Mouse (Mus musculus) heart, embryonic 14.5 days (tissue): ENCODE measurements around the gene Nrxn3. TPM values are rescaled to one million over a fixed set of nuclear protein-coding genes. Genes with fewer than 3 reads are reported as not detected.

Source experiments
- ATAC-seq: fragments of 200-750 bp; cut with Nextera tagmentation; 2 replicates; pipeline ENCODE4 v1.8.0; 2017; ENCODE audit warnings: low read depth, moderate TSS enrichment; ENCODE audit not compliant: insufficient number of reproducible peaks, insufficient read depth, low FRiP score
- H3K27ac ChIP-seq, 2 experiments: fragments of 200-500 bp in 1 of 2; fragments of 300-500 bp in 1 of 2; sonication (generic) in 1 of 2; replicated peaks in 1 of 2; 2 replicates each; pipeline ENCODE4 v1.5.1; 2012 to 2014; ENCODE audit warnings: low read depth in 2 of 2, low read length in 2 of 2, control low read depth in 1 of 2, mild to moderate bottlenecking in 1 of 2, mixed read lengths in 1 of 2; ENCODE audit not compliant: control insufficient read depth in 1 of 2, insufficient read depth in 1 of 2
- H3K27me3 ChIP-seq: fragments of 300-500 bp; sonication (generic); 2 replicates; pipeline ENCODE4 v1.6.1; 2014; ENCODE audit warnings: mild to moderate bottlenecking, low read length, control low read depth; ENCODE audit not compliant: control insufficient read depth, insufficient read depth
- H3K36me3 ChIP-seq: fragments of 300-500 bp; sonication (generic); 2 replicates; pipeline ENCODE4 v1.6.1; 2014; ENCODE audit warnings: mild to moderate bottlenecking, control low read depth, low read length, mixed read lengths; ENCODE audit not compliant: control insufficient read depth, insufficient read depth
- H3K4me1 ChIP-seq, 2 experiments: fragments of 200-500 bp in 1 of 2; fragments of 300-500 bp in 1 of 2; sonication (generic) in 1 of 2; 2 replicates each; pipeline ENCODE4 v1.6.1; 2012 to 2014; ENCODE audit warnings: low read length in 2 of 2, control low read depth in 1 of 2, mixed read lengths in 1 of 2; ENCODE audit not compliant: control insufficient read depth in 2 of 2, insufficient read depth in 2 of 2
- H3K4me2 ChIP-seq: fragments of 300-500 bp; sonication (generic); 2 replicates; pipeline ENCODE4 v1.6.1; 2014; ENCODE audit warnings: mild to moderate bottlenecking, low read length
- H3K4me3 ChIP-seq, 2 experiments: fragments of 200-500 bp in 1 of 2; fragments of 300-500 bp in 1 of 2; sonication (generic) in 1 of 2; 2 replicates each; pipeline ENCODE4 v1.5.1; 2012 to 2014; ENCODE audit warnings: low read length in 2 of 2, mild to moderate bottlenecking in 2 of 2, control low read depth in 1 of 2, low read depth in 1 of 2, moderate library complexity in 1 of 2; ENCODE audit not compliant: control insufficient read depth in 1 of 2, insufficient read depth in 1 of 2
- H3K9ac ChIP-seq: fragments of 300-500 bp; sonication (generic); 2 replicates; pipeline ENCODE4 v1.6.1; 2014; ENCODE audit warnings: mild to moderate bottlenecking, low read length
- H3K9me3 ChIP-seq: fragments of 300-500 bp; sonication (generic); 2 replicates; pipeline ENCODE4 v1.6.1; 2016; ENCODE audit warnings: low read length, control low read depth; ENCODE audit not compliant: control insufficient read depth
- WGBS: fragments of 180-500 bp; shearing (Covaris S2); extraction: QIAGEN DNeasy Blood & Tissue Kit; methylation state at CpG from one replicate; pipeline ENCODE4 v1.1.7; 2014; 5-methylcytosine and 5-hydroxymethylcytosine counted together
- polyA plus RNA-seq: library from polyadenylated mRNA; unstranded; fragments of >200 nt; fragmentation: Nextera tagmentation; extraction: Ambion mirVana; gene quantifications from 2 replicates; pipeline ENCODE4 v1.2.1, GENCODE M21; 2014

The Nrxn3 gene
- polyA plus RNA-seq, 1 experiment from 2014 or later = 1.7 TPM

- Histone ChIP-seq H3K27ac (no peak overlapping the region), H3K36me3 (no peaks in the 10 kb centered on the region), H3K9ac (no peak overlapping the region)
Observed at GRCm38 (mm10) chr12:88868288-88868687, 145.6 kb downstream of the Nrxn3 start.

DNA sequence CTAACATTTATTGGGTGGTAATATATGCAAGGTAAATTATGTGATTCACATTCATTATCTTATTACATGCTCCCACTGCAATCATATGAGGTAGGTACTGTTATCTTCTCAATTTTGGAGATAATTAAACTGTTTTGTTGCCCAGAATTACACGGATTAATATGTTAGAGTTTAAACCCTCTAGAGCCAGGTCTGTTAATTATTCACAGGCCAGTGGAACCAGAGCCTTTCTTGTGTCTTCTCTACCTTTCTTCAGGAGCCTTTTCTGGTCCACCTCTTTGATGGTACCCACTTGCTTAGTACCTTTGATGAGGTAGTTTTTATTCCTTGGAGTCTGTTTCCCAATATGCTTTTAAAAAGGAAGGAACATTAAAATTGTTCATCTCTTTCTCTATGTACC, 174.7 kb downstream of the Nrxn3 start:
- Histone ChIP-seq H3K9me3 (no peaks in the 10 kb centered on the region), H3K36me3 (no peaks in the 10 kb centered on the region), H3K9ac (no peak overlapping the region), H3K4me2 (no peak overlapping the region), H3K4me3 (no peak overlapping the region), H3K4me1 (no peaks in the 10 kb centered on the region), H3K27me3 (no peaks in the 10 kb centered on the region), H3K27ac (no peak overlapping the region)
- 57% methylated on average over 1 of the region's 1 CpGs for WGBS
- ATAC-seq = no peak

More at GRCm38 (mm10) chr12:88868288-88868687, 145.6 kb downstream of the Nrxn3 start:
- Histone ChIP-seq H3K4me2 (no peak overlapping the region), H3K4me1 (no peaks in the 10 kb centered on the region), H3K27me3 (no peaks in the 10 kb centered on the region), H3K9me3 (no peaks in the 10 kb centered on the region), H3K4me3 (no peak overlapping the region)
- no peak for ATAC-seq

- no peaks in the 10 kb centered on the region for H3K36me3 ChIP-seq
- no peaks in the 10 kb centered on the region for H3K4me1 ChIP-seq
- WGBS = 52% methylated on average over 7 of the region's 7 CpGs
- no peaks in the 10 kb centered on the region for H3K9me3 ChIP-seq
- H3K27ac ChIP-seq = no peak overlapping the region
- H3K27me3 ChIP-seq = no peaks in the 10 kb centered on the region
- H3K4me3 ChIP-seq = no peak overlapping the region
- no peak for ATAC-seq
- no peak overlapping the region for H3K9ac ChIP-seq
- H3K4me2 ChIP-seq = no peak overlapping the region
Observed at GRCm38 (mm10) chr12:88900014-88900727, 177.5 kb downstream of the Nrxn3 start.

GRCm38 (mm10) chr12:88900728-88901080, 178.0 kb downstream of the Nrxn3 start:
- WGBS = 21% methylated on average over 1 of the region's 1 CpGs
- H3K4me2 ChIP-seq = no peak overlapping the region
- no peaks in the 10 kb centered on the region for H3K36me3 ChIP-seq
- no peaks in the 10 kb centered on the region for H3K9me3 ChIP-seq
- no peak overlapping the region for H3K27ac ChIP-seq
- no peak overlapping the region for H3K4me3 ChIP-seq
- ATAC-seq = no peak
- H3K4me1 ChIP-seq = no peaks in the 10 kb centered on the region
- no peak overlapping the region for H3K9ac ChIP-seq
- no peaks in the 10 kb centered on the region for H3K27me3 ChIP-seq

DNA sequence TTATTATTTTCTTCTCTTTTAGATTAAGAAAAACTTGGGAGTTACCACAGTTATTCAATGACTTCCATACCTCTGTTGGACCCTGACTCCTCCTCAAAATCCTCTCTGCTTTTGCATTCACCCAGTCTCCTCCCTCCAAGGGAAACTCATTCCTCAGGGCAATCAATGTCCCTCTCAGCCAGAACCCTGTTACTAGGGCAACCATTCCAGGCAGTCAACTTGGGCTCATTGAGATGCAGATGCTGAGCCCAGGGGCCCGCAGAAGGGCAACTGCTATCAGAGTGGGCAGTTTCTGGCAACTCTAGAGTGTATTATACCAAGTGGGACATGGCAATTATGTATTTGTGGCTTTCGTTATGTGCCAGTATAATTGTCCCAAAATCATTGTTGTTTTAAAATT, 188.1 kb downstream of the Nrxn3 start:
- Histone ChIP-seq H3K9ac (no peak overlapping the region), H3K4me3 (no peak overlapping the region), H3K27ac (no peak overlapping the region), H3K4me1 (no peaks in the 10 kb centered on the region), H3K36me3 (no peaks in the 10 kb centered on the region), H3K27me3 (no peaks in the 10 kb centered on the region), H3K4me2 (no peak overlapping the region), H3K9me3 (no peaks in the 10 kb centered on the region)
- WGBS = 47% methylated on average over 2 of the region's 2 CpGs
- no peak for ATAC-seq

DNA sequence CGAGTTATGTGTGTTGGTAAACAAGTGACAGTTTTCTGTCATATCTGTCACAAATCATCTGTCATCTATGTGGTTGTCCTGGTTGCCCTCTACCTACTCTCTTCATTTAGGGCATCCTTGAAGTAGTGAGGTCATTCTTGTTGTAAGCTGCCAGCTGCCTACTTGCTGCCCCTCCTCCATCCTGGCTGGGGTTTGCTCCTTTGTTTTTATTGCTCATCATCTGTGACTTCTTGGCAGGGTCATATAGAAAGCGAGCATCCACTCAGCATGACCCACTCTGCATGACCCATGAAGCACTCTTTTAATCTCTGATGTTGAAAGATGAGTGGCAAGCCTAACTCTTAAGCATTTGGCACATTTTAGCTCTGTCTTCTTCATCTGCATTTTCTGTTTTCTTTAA, 194.1 kb downstream of the Nrxn3 start:
- H3K9ac ChIP-seq = no peak overlapping the region
- ATAC-seq = no peak

GRCm38 (mm10) chr12:88924896-88925295, 202.2 kb downstream of the Nrxn3 start:
- H3K9ac ChIP-seq = no peak overlapping the region
- ATAC-seq = no peak
- H3K27me3 ChIP-seq = no peaks in the 10 kb centered on the region
- H3K4me1 ChIP-seq = no peaks in the 10 kb centered on the region
- no peaks in the 10 kb centered on the region for H3K36me3 ChIP-seq
- no peaks in the 10 kb centered on the region for H3K9me3 ChIP-seq
- WGBS = 58% methylated on average over 3 of the region's 3 CpGs
- no peak overlapping the region for H3K4me3 ChIP-seq
- H3K4me2 ChIP-seq = no peak overlapping the region
- no peak overlapping the region for H3K27ac ChIP-seq

More for the DNA sequence above, 194.1 kb downstream of the Nrxn3 start:
- no peaks in the 10 kb centered on the region for H3K9me3 ChIP-seq
- no peaks in the 10 kb centered on the region for H3K36me3 ChIP-seq
- H3K4me2 ChIP-seq = no peak overlapping the region
- H3K27me3 ChIP-seq = no peaks in the 10 kb centered on the region
- H3K4me3 ChIP-seq = no peak overlapping the region
- 60% methylated on average over 2 of the region's 2 CpGs for WGBS
- H3K27ac ChIP-seq = no peak overlapping the region
- H3K4me1 ChIP-seq = no peaks in the 10 kb centered on the region

DNA sequence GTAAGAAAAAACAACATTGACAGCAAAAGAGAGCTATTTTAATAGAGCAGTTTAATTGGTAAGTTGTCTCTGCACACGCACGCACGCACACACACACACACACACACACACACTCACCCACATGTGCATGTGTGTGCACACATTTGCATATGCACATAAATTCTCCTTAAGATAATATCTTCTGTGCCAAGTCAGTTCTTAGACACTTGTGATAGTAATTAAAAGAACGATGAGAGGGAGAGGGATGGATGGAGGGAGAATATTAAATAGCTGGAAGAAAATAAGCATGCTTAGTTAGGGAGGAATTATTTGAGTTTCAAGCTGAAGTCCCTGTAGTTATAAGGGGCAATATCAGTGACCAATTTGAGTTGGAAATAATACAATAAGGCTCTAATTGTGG, 203.6 kb downstream of the Nrxn3 start:
- H3K4me1 ChIP-seq = no peaks in the 10 kb centered on the region
- H3K27me3 ChIP-seq = no peaks in the 10 kb centered on the region
- no peak overlapping the region for H3K9ac ChIP-seq
- no peak overlapping the region for H3K27ac ChIP-seq
- H3K4me2 ChIP-seq = no peak overlapping the region
- no peaks in the 10 kb centered on the region for H3K36me3 ChIP-seq
- no peak for ATAC-seq
- WGBS = 80% methylated on average over 4 of the region's 4 CpGs
- no peaks in the 10 kb centered on the region for H3K9me3 ChIP-seq
- H3K4me3 ChIP-seq = no peak overlapping the region
